Mouse (Mus musculus): Measurements from ENCODE around the gene Wdr73. TPM values are rescaled to one million over a fixed set of nuclear protein-coding genes. Genes with fewer than 3 reads are reported as not detected.

The Wdr73 gene
- total RNA-seq, 1 experiment from 2014 or later = 22.4 TPM

DNA sequence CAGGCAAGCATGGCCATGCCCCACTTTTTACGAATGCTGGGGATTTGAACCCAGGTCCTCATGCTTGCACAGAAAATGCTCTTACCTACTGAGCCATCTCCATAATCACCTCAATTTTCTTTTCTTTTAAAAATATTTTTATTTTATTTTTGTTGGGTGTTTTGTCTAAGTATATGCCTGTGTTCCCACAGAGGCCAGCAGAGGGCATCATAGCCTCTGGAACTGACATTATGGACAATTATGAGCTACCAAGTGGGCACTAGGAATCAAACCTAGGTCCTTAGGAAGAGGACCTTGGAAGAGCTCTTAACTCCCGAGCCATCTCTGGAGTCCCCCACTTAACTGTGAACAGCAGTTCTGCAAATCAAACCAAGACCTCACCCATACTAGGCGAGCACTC is 47.9 kb downstream of the Wdr73 start:
- DNase-seq = no peak

DNA sequence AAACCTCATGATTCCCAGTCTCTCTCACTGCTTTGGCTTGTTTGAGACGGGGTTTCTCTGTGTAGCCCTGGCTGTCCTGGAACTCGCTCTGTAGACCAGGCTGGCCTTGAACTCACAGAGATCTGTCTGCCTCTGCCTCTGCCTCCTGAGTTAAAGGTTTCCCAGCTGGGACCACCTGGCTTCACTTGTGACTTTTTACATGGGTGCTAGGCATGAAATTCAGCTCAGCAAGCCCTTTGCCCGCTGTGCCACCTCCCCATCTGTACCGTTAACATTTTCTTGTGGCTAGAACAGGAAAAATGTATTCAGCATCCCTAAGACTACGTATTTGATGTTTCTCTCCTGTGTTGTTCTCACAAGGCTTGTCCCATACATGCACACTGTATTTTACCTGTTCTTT is 50.5 kb downstream of the Wdr73 start:
- DNase-seq = no peak

DNA sequence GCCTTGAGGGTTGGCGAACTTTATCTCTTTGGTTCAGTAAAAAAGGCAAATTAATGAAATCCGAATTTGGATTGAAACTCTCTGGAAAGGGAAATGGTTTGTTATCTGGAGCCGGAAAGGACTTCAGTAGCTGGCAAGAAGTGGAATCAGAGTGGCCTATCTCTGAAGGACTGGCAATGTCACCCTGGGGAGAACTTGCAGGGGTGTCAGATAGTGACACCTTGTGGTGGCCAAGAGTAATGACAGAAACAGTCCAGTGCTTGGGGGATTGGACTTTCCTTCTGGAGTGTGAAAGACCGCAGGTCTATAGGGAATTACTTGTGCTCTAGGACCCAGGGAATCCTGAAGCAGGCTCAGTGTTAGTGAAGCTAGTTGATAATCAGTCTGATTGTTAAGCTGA is 51.4 kb downstream of the Wdr73 start:
- DNase-seq = no peak

- no peak for DNase-seq
Observed at GRCm38 (mm10) chr7:80849267-80849666, 51.8 kb downstream of the Wdr73 start.

DNA sequence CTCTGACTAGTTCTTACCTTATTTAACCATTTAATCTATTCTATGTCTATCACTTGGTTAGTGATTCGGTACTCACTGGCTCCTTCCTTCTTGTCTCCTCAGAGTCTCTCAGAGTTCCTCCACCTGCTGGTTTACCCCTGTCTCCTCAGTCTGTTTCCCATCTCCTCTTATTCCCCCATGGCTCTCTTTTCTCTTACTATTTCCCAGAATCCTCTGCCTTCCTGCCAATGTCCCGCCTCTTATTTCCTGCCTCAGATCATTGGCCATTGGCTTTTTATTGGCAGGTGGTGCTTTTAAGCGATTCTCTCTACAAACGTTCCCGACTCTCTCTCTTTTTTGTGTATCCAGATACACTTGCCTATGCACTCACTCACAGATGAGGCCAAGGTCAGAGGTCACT is 54.4 kb downstream of the Wdr73 start:
- DNase-seq = no peak

DNA sequence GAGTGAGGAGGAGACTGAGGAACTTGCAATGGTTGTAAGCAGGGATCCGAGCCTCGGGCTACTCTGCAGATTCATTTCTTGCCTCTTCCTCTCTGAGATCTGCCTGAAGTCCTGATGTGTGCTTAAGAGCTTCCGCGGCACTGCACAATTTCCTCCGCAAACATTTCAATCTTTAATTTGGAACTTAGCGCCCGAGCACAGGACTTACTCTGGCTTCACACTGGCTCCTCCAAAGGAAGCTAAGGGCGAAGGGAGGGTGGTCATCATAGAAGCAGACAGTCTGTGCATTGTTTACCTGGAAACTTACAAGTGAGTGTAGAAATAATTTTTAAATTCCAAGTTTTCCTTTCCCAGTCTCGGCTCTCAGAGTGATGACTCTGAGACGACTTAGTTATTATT is 54.8 kb downstream of the Wdr73 start:
- no peak for DNase-seq

GRCm38 (mm10) chr7:80845621-80846279 is 55.3 kb downstream of the Wdr73 start:
- DNase-seq = no peak

GRCm38 (mm10) chr7:80844691-80845090 is 56.4 kb downstream of the Wdr73 start:
- no peak for DNase-seq

DNA sequence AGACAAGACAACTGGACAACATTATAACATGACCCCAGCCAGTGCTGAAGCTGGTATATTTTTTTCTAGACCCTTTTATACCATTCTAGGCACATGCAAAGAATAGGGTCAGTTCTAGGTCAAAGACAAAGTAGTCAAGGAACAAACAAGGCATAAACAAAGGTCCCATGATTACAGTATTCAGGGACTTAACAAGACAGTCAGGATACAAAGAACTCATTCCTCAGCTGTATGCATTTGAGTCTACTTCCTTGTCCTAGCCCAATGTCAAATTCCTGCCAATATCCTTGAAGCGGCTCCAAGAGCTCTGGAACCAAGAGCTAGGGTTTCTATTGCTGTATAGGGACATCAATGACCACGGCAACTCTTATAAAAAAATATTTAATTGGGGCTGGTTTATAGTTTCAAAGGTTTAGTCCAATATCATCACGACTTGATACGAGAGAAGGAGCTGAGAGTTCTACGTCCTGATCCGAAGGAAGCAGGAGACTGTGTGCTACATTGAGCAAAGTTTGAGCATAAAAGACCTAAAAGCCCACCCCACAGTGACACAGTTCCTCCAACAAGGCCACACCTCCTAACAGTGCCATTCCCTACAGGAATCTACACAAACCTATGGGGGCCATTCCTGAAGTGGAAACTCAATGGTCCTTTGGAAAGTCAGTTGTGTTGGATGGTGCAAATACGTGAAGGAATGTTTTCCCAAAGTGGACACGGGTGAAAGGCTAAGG is 57.0 kb downstream of the Wdr73 start:
- no peak for DNase-seq

DNA sequence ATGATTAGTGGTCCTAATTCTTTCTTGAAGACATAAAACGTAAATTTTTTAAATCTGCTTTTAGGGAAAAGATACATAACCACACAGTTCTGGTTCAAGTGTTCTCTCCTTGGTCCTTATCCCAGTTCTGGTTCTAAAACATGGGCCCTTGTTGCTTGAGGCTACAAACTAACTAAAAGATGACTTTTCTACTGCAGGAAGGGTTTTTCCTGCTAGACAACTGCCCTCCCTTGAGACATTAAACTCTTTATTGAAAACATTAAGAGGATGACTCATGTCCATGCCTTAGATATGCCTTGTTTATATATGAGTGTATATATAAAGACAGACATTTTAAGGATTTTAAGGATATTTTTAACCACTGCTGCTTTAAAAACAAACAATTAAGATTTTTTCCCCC is 57.9 kb downstream of the Wdr73 start:
- no peak for DNase-seq

DNA sequence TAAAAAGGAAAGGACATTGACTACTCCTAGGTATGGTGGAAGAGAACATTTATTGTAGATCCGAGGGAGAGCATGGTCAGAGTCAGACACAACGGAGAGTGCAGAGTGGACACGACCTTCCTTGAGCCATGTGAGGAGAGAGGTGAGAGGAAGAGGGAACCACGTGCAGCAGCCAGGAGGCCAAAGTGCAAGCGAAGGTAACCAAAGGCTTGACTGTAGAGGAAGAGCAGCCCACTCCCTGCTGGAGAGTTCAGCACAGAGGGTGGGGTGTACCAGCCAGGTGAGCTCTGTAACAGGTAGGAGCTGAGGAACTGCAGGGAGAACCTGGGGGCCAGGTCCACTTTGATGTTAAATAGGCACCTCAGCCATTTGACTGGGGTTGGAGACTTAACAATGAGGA is 58.9 kb downstream of the Wdr73 start:
- no peak for DNase-seq

DNA sequence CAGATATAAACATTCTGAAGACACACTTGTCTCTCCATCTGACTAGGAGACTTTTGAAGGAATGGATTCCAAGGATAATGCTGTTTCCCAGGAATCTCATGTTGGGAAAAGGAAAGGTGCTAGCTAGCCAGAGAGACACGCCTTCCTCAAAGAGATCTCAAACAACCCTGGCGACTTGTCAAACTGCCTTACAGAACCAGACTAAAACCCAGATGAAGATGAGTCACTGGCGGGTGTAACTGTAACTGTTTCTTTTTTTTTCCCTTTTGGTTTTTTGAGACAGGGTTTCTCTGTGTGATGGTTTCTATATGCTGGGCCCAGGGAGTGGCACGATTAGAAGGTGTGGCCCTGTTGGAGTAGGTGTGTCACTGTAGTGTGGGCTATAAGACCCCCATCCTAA is 60.1 kb downstream of the Wdr73 start:
- no peak for DNase-seq

Other genes starting within 250 kb of the Wdr73 start
- gene Crtc3, start 212.4 kb downstream of the Wdr73 start, total RNA-seq (2021) = 34.0 and 39.3 TPM in 2 replicates
- 87.7 and 126 TPM in 2 replicates for gene Iqgap1, start 75.3 kb downstream of the Wdr73 start, total RNA-seq (2021)
- gene Zscan2, start 40.3 kb downstream of the Wdr73 start, total RNA-seq (2021) = 8.0 and 8.7 TPM in 2 replicates
- gene Nmb, start 3.8 kb upstream of the Wdr73 start, total RNA-seq (2021) = 1.9 TPM in 1 of 2 replicates, not detected in the other
- 88.8 and 100 TPM in 2 replicates for gene Sec11a, start 46.5 kb upstream of the Wdr73 start, total RNA-seq (2021)
- gene Zfp592, start 92.4 kb upstream of the Wdr73 start, total RNA-seq (2021) = 26.8 and 28.7 TPM in 2 replicates
- 0.06 TPM in 1 of 2 replicates, not detected in the other for gene Alpk3, start 156.3 kb upstream of the Wdr73 start, total RNA-seq (2021)
- 0.15 TPM in 1 of 2 replicates, not detected in the other for gene Slc28a1, start 213.5 kb upstream of the Wdr73 start, total RNA-seq (2021)